Mouse (Mus musculus) E14TG2a.4 (cell line): ENCODE data around the gene Pde1c.

Experiments
- CTCF ChIP-seq: conservative IDR thresholded peaks from 2 replicates; pipeline ENCODE4 v1.5.1; 2014; ENCODE audit warnings: low read length
- NANOG ChIP-seq: IDR thresholded peaks from 2 replicates; pipeline ENCODE4 v1.6.1; 2014; ENCODE audit warnings: borderline replicate concordance, low read length, mixed read lengths
- POU5F1 ChIP-seq: IDR thresholded peaks from 2 replicates; pipeline ENCODE4 v1.6.1; 2014; ENCODE audit warnings: low read length, borderline replicate concordance

- TF ChIP-seq CTCF (no peak), NANOG (no peak), POU5F1 (no peak)
Measured at GRCm38 (mm10) chr6:56063736-56064135, 505.2 kb downstream of the Pde1c start.
